Mouse (Mus musculus): ENCODE measurements around the gene Slit3.

DNA sequence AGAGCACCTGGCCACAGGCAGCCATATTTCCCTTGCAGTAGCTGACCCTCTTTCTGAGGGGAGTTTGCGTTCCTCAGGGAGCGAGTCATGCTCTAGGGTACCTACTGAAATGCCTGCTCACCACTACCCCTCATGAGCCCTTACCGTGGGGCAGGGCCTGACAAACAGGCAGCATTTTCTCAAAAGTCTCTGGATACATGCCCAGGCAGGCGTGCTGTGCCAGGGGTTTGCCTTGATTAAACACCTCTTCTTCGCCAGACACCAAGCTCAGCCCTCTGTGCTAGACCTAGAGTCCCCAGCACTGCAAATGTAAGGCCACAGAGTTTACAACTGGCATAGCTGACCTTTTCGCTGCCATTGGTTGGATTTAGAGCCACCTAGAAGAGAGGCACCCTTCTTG, 345.7 kb downstream of the Slit3 start:
- TF ChIP-seq CTCF (IDR thresholded peaks at IDR 0.05; ENCODE audit: borderline replicate concordance, insufficient read depth, low read length) (no peak), POLR2A (IDR thresholded peaks at IDR 0.05; ENCODE audit: low read depth, low read length) (no peak)
